Mouse (Mus musculus) heart, embryonic 11.5 days (tissue): ENCODE data around the gene Slc4a11. TPM values are rescaled to one million over a fixed set of nuclear protein-coding genes. Genes with fewer than 3 reads are reported as not detected.

ENCODE experiments used
- ATAC-seq: fragments of 200-750 bp; cut with Nextera tagmentation; replicated peaks from 2 replicates; pipeline ENCODE4 v1.8.0; 2017; ENCODE audit warnings: moderate library complexity; ENCODE audit not compliant: insufficient number of reproducible peaks, low FRiP score, low TSS enrichment
- H3K27ac ChIP-seq: fragments of 300-500 bp; sonication (generic); 2 replicates; pipeline ENCODE4 v1.5.1; 2014; ENCODE audit warnings: mild to moderate bottlenecking, low read depth, low read length
- H3K27me3 ChIP-seq: fragments of 300-500 bp; sonication (generic); 2 replicates; pipeline ENCODE4 v1.6.1; 2014; ENCODE audit warnings: mild to moderate bottlenecking, low read length, mixed read lengths; ENCODE audit not compliant: control insufficient read depth, insufficient read depth
- H3K36me3 ChIP-seq: fragments of 300-500 bp; sonication (generic); 2 replicates; pipeline ENCODE4 v1.6.1; 2014; ENCODE audit warnings: mild to moderate bottlenecking, low read length, moderate library complexity, mixed read lengths; ENCODE audit not compliant: control insufficient read depth, insufficient read depth
- H3K4me1 ChIP-seq: fragments of 300-500 bp; sonication (generic); 2 replicates; pipeline ENCODE4 v1.6.1; 2014; ENCODE audit warnings: low read length; ENCODE audit not compliant: control insufficient read depth, insufficient read depth
- H3K4me2 ChIP-seq: fragments of 300-500 bp; sonication (generic); 2 replicates; pipeline ENCODE4 v1.6.1; 2014; ENCODE audit warnings: mild to moderate bottlenecking, moderate library complexity
- H3K4me3 ChIP-seq: fragments of 300-500 bp; sonication (generic); 2 replicates; pipeline ENCODE4 v1.5.1; 2014; ENCODE audit warnings: low read depth, low read length
- H3K9ac ChIP-seq: fragments of 300-500 bp; sonication (generic); 2 replicates; pipeline ENCODE4 v1.6.1; 2014; ENCODE audit warnings: mild to moderate bottlenecking, low read depth, low read length, moderate library complexity
- H3K9me3 ChIP-seq: fragments of 300-500 bp; sonication (generic); replicated peaks from 2 replicates; pipeline ENCODE4 v1.6.1; 2016; ENCODE audit warnings: low read length; ENCODE audit not compliant: control insufficient read depth
- WGBS: fragments of 180-500 bp; shearing (Covaris S2); extraction: QIAGEN DNeasy Blood & Tissue Kit; methylation state at CpG from one replicate; pipeline ENCODE4 v1.1.7; 2014; ENCODE audit not compliant: insufficient replicate concordance; 5-methylcytosine and 5-hydroxymethylcytosine counted together
- polyA plus RNA-seq: library from polyadenylated mRNA; unstranded; fragments of >200 nt; fragmentation: Nextera tagmentation; extraction: Ambion mirVana; gene quantifications from 2 replicates; pipeline ENCODE4 v1.2.1, GENCODE M21; 2014

Slc4a11 gene
- 0.17 and 0.32 TPM in 2 replicates for polyA plus RNA-seq

GRCm38 (mm10) chr2:130697153-130697810 lies at the start of gene Slc4a11:
Slc4a11 (minus strand) TSS chr2:130697519.
- Histone ChIP-seq H3K4me1 (no peaks in the 10 kb centered on the region), H3K36me3 (no peaks in the 10 kb centered on the region), H3K27ac (no peak within 1 kb of the TSS), H3K9ac (peak within 1 kb of the TSS; percentile 53), H3K27me3 (peaks cover 50% of the 10 kb centered on the region), H3K4me2 (peak within 1 kb of the TSS; percentile 93), H3K9me3 (no peaks in the 10 kb centered on the region), H3K4me3 (peak within 1 kb of the TSS; percentile 54)
- WGBS = under 1% methylated on average over 65 of the region's 65 CpGs
- ATAC-seq = peak; percentile 58; the same call in 1 of the 2 replicates

- Histone ChIP-seq H3K9ac (no peak overlapping the region), H3K4me3 (no peak overlapping the region), H3K27me3 (no peaks in the 10 kb centered on the region), H3K27ac (no peak overlapping the region), H3K4me2 (no peak overlapping the region), H3K4me1 (no peaks in the 10 kb centered on the region), H3K36me3 (peaks cover 54% of the 10 kb centered on the region), H3K9me3 (no peaks in the 10 kb centered on the region)
- ATAC-seq = no peak
- WGBS = 97% methylated on average over 1 of the region's 1 CpGs
These were observed 46.3 kb upstream of the Slc4a11 start for GRCm38 (mm10) chr2:130743576-130743975.

- Histone ChIP-seq H3K36me3 (peaks cover 36% of the 10 kb centered on the region), H3K4me1 (no peaks in the 10 kb centered on the region), H3K4me2 (no peak overlapping the region), H3K9me3 (no peaks in the 10 kb centered on the region), H3K4me3 (no peak overlapping the region), H3K27me3 (no peaks in the 10 kb centered on the region), H3K27ac (no peak overlapping the region), H3K9ac (no peak overlapping the region)
- no peak for ATAC-seq
- 62% methylated on average over 4 of the region's 4 CpGs for WGBS
These were observed 42.8 kb upstream of the Slc4a11 start for GRCm38 (mm10) chr2:130740096-130740495.

- Histone ChIP-seq H3K27ac (no peak overlapping the region), H3K4me1 (no peaks in the 10 kb centered on the region), H3K9me3 (no peaks in the 10 kb centered on the region), H3K4me2 (no peak overlapping the region), H3K36me3 (peaks cover 23% of the 10 kb centered on the region), H3K9ac (no peak overlapping the region), H3K27me3 (no peaks in the 10 kb centered on the region), H3K4me3 (no peak overlapping the region)
- WGBS = 73% methylated on average over 6 of the region's 6 CpGs
- ATAC-seq = no peak
These were observed 40.7 kb upstream of the Slc4a11 start for GRCm38 (mm10) chr2:130738019-130738418.

- Histone ChIP-seq H3K4me3 (no peak overlapping the region), H3K27me3 (no peaks in the 10 kb centered on the region), H3K9ac (no peak overlapping the region), H3K4me2 (no peak overlapping the region), H3K36me3 (peaks cover 31% of the 10 kb centered on the region), H3K9me3 (no peaks in the 10 kb centered on the region), H3K4me1 (no peaks in the 10 kb centered on the region), H3K27ac (no peak overlapping the region)
- 82% methylated on average over 5 of the region's 5 CpGs for WGBS
- ATAC-seq = no peak
These were observed 38.0 kb upstream of the Slc4a11 start for GRCm38 (mm10) chr2:130735281-130735680.

GRCm38 (mm10) chr2:130733444-130733843 lies 36.1 kb upstream of the Slc4a11 start:
- no peak overlapping the region for H3K27ac ChIP-seq
- no peak for ATAC-seq
- H3K4me2 ChIP-seq = no peak overlapping the region
- no peaks in the 10 kb centered on the region for H3K4me1 ChIP-seq
- WGBS = 93% methylated on average over 2 of the region's 3 CpGs
- H3K4me3 ChIP-seq = no peak overlapping the region
- no peaks in the 10 kb centered on the region for H3K9me3 ChIP-seq
- peaks cover 44% of the 10 kb centered on the region for H3K36me3 ChIP-seq
- no peak overlapping the region for H3K9ac ChIP-seq
- no peaks in the 10 kb centered on the region for H3K27me3 ChIP-seq

GRCm38 (mm10) chr2:130731855-130732254 lies 34.5 kb upstream of the Slc4a11 start:
- no peak overlapping the region for H3K9ac ChIP-seq
- no peaks in the 10 kb centered on the region for H3K4me1 ChIP-seq
- no peaks in the 10 kb centered on the region for H3K27me3 ChIP-seq
- no peak overlapping the region for H3K4me3 ChIP-seq
- no peak for ATAC-seq
- H3K36me3 ChIP-seq = peaks cover 58% of the 10 kb centered on the region
- no peak overlapping the region for H3K4me2 ChIP-seq
- H3K9me3 ChIP-seq = no peaks in the 10 kb centered on the region
- WGBS = 68% methylated on average over 5 of the region's 5 CpGs
- H3K27ac ChIP-seq = no peak overlapping the region

GRCm38 (mm10) chr2:130730746-130731145 lies 33.4 kb upstream of the Slc4a11 start:
- Histone ChIP-seq H3K27ac (no peak overlapping the region), H3K4me2 (no peak overlapping the region), H3K9ac (no peak overlapping the region), H3K4me3 (no peak overlapping the region), H3K36me3 (peaks cover 59% of the 10 kb centered on the region), H3K4me1 (no peaks in the 10 kb centered on the region), H3K9me3 (no peaks in the 10 kb centered on the region), H3K27me3 (no peaks in the 10 kb centered on the region)
- 76% methylated on average over 9 of the region's 9 CpGs for WGBS
- ATAC-seq = no peak
